Mouse (Mus musculus): Measurements from ENCODE around the gene Adck1.
"Not testable (repeated sequence)": the region's sequence is repeated elsewhere in the genome, so short reads cannot be mapped to it uniquely, and the experiment has no call there.

Adck1 gene

GRCm38 (mm10) chr12:88428735-88429134, 68.4 kb downstream of the Adck1 start:
- no peak for DNase-seq

- no peak for DNase-seq
Measured at GRCm38 (mm10) chr12:88432277-88432676, 71.9 kb downstream of the Adck1 start.

- DNase-seq = no peak
Measured at GRCm38 (mm10) chr12:88433171-88433570, 72.8 kb downstream of the Adck1 start.

GRCm38 (mm10) chr12:88436962-88437750, 76.8 kb downstream of the Adck1 start:
- peak in 1 of 2 experiments; percentile 20 for DNase-seq

- no peak for DNase-seq
Measured at GRCm38 (mm10) chr12:88441922-88442809, 81.8 kb downstream of the Adck1 start.

- no peak for DNase-seq
Measured at GRCm38 (mm10) chr12:88444040-88444439, 83.7 kb downstream of the Adck1 start.

- no peak for DNase-seq
Measured at GRCm38 (mm10) chr12:88445471-88445870, 85.1 kb downstream of the Adck1 start.

- DNase-seq = no peak
Measured at GRCm38 (mm10) chr12:88450658-88451563, 90.6 kb downstream of the Adck1 start.

GRCm38 (mm10) chr12:88454701-88455410, 94.5 kb downstream of the Adck1 start:
- DNase-seq = no peak

- DNase-seq = no peak
Measured at GRCm38 (mm10) chr12:88457021-88457420, 96.7 kb downstream of the Adck1 start.

GRCm38 (mm10) chr12:88458936-88459335, 98.6 kb downstream of the Adck1 start:
- no peak for DNase-seq

- no peak for DNase-seq
Measured at GRCm38 (mm10) chr12:88459461-88459860, 99.1 kb downstream of the Adck1 start.

GRCm38 (mm10) chr12:88461026-88461425, 100.7 kb downstream of the Adck1 start:
- no peak for DNase-seq

GRCm38 (mm10) chr12:88463588-88464290, 103.4 kb downstream of the Adck1 start:
- DNase-seq = no peak

- DNase-seq = no peak
Measured at GRCm38 (mm10) chr12:88466801-88467200, 106.4 kb downstream of the Adck1 start.

GRCm38 (mm10) chr12:88467257-88467656, 106.9 kb downstream of the Adck1 start:
- DNase-seq = no peak

- no peak for DNase-seq
Measured at GRCm38 (mm10) chr12:88467935-88468465, 107.6 kb downstream of the Adck1 start.

GRCm38 (mm10) chr12:88468691-88469090, 108.3 kb downstream of the Adck1 start:
- no peak for DNase-seq

- DNase-seq = not testable (repeated sequence)
Measured at GRCm38 (mm10) chr12:88471884-88472283, 111.5 kb downstream of the Adck1 start.

GRCm38 (mm10) chr12:88472832-88473231, 112.5 kb downstream of the Adck1 start:
- DNase-seq = no peak

- DNase-seq = no peak
Measured at GRCm38 (mm10) chr12:88473796-88474195, 113.4 kb downstream of the Adck1 start.
